Mouse (Mus musculus): ENCODE data around the gene Gm39566.
A peak's percentile ranks its signal among the peaks of the same experiment; 100 is the strongest.

The Gm39566 gene

GRCm38 (mm10) chr11:69834001-69834549 lies 19.0 kb upstream of the Gm39566 start:
- DNase-seq (ENCODE audit: extremely low read depth, low read depth), result peak; percentile 29

GRCm38 (mm10) chr11:69833554-69833953 lies 18.5 kb upstream of the Gm39566 start:
- peak; percentile 51 for DNase-seq (ENCODE audit: extremely low read depth, low read depth)

DNA sequence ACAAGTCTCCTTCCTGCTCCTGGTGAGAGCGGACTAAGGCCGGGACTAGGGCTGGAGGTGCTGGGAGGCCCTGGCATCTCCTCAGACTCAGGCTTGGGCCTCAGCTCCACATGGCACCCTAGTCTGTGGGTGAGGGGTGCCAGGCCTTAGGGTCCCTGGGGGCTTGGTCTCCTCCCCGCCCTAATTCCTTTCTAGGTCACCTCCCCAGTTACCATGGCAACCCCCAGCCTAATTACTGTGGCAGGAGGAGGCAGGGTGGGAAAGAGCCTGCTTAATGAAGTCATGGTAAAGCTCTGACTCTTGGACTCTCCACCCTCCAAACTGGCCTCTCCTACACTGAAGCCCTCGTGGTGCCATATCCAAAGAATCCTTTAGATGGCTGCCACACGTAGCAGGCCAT lies 13.7 kb upstream of the Gm39566 start:
- DNase-seq (ENCODE audit: extremely low read depth, low read depth), result no peak

GRCm38 (mm10) chr11:69823456-69823855 lies 8.4 kb upstream of the Gm39566 start:
- no peak for DNase-seq (ENCODE audit: extremely low read depth, low read depth)

- no peak for DNase-seq (ENCODE audit: extremely low read depth, low read depth)
Observed at GRCm38 (mm10) chr11:69822080-69822479, 7.0 kb upstream of the Gm39566 start, which contains the start of gene Spem1. Spem1 (minus strand) TSS chr11:69822180.

GRCm38 (mm10) chr11:69818871-69819270 lies 3.8 kb upstream of the Gm39566 start:
- DNase-seq (ENCODE audit: extremely low read depth, low read depth), result no peak

DNA sequence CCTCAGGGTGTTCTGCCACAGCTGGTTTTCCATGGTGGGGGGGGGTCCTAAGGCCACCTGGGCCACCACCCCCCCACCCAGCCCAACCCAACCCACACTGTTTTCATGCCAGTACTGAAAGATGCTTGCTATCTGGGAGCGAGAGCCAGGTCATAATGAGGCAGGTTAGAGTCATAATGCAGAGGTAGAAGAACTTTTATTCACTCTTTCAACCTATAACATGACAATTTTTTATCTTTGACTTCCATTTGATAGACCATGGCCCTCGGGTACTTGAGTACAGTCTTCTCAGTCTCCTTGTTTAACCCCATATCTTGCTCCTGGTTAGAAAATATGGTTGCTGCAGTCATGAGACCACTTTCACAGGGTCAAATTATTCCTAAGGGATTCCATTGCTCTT lies 3.3 kb upstream of the Gm39566 start, which contains the start of gene Spem2:
Spem2 (minus strand) TSS at position 101 of the 400 bp plus-strand sequence.
- DNase-seq (ENCODE audit: extremely low read depth, low read depth), result no peak

DNA sequence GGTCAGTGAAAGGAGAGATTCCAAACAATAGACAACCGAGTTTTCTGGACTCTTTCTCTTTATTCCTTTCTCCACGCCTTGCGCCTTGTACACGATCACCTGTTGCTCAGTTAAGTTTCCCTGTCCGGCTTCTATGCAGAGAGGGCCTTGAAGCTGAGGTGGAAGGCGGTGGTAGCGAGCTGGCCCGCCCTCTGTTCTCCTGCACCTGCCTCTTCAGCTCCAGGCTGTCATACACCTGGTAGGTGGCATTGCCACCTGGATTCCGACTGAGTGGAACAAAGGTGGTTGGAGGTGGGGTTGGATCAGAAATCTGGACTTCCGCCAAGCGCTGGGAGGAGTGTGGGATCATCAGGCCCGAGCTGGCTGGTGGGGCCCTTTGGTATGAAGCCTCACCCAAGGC lies 1.4 kb upstream of the Gm39566 start:
- no peak for DNase-seq (ENCODE audit: extremely low read depth, low read depth)

DNA sequence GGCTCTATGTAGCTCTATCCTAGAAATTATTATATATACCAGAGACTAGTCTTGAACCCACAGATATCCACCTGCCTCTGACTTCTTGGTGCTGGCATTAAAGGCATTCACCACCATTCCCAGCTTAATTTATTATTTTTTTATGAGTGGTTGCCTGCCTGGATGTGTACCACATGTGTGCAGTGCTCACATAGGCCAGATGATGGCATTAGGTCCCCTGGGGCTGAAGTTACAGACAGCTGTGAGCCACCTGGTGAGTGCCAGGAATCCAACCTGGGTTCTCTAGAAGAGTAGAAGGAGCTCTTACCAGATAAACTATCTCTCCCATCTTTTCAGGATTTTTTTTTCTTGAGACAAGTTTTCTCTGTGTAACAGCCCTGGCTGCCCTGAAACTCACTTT lies 4.8 kb downstream of the Gm39566 start:
- no peak for DNase-seq (ENCODE audit: extremely low read depth, low read depth)

- no peak for DNase-seq (ENCODE audit: extremely low read depth, low read depth)
Observed at GRCm38 (mm10) chr11:69807641-69808040, 7.5 kb downstream of the Gm39566 start.

DNA sequence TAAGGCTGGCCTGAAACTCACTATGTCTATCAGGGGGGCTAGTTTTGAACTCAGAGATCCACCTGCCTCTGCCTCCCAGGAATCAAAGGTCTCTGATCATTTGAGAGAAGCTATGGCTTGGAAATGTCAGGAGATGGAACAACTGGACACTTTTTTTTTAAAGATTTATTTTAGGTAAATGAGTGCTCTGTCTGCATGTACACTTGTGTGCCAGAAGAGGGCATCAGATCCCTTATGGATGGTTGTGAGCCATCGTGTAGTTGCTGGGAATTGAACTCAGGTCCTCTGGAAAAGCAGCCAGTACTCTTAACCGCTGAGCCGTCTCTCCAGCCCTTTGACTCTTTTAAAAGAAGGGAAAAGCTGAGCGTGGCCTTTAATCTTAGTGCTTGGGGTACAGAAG lies 8.7 kb downstream of the Gm39566 start:
- no peak for DNase-seq (ENCODE audit: extremely low read depth, low read depth)

DNA sequence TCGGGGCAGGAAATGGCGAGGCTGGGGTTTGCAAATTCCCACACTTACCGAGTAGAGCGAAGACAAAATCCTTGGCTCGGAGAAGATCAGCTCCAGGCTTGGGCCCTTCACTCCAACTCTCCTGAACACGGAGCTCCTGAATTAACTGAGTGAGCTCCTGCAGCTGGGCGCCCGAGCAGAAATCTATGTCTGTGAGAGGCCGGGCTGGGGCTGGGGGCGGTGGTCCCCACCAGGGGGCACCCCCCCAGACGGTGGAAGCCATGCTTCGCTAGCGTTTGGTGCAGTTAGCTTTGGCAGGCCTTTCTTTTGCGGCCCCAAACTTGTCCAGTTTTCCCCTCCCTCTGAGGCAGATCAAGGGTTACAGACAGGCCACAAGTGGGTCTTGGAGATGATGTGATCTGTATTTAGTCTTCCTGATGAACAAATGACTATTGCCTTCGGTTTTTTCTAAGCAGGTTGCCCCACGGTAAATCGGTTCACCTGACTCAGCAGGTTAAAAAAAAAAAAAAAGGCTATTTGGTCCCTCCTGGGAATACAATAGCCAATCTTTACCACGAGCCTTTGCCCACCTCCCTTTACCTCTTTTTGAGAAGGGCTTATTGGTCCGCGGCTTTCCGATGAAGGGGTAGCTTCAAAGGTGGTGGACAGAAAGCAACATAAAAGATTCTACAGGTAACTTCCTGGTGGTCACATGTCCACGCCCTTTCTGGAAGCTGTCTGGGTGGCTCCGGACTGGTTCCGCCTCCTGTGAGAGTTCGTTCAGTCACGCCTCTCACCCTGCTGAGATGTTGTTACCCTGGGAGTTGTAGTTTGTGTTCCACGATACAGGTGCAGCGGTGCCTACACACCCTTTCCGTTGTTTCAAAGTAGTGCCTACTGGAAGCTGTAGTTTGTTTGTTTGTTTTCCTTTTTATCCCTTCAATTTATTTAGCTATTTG lies 9.9 kb downstream of the Gm39566 start, which contains the start of gene Tmem102:
Tmem102 (minus strand) TSS at position 653 of the 938 bp plus-strand sequence.
- DNase-seq (ENCODE audit: extremely low read depth, low read depth), result no peak

- no peak for DNase-seq (ENCODE audit: extremely low read depth, low read depth)
Observed at GRCm38 (mm10) chr11:69804652-69804940, 10.5 kb downstream of the Gm39566 start.

DNA sequence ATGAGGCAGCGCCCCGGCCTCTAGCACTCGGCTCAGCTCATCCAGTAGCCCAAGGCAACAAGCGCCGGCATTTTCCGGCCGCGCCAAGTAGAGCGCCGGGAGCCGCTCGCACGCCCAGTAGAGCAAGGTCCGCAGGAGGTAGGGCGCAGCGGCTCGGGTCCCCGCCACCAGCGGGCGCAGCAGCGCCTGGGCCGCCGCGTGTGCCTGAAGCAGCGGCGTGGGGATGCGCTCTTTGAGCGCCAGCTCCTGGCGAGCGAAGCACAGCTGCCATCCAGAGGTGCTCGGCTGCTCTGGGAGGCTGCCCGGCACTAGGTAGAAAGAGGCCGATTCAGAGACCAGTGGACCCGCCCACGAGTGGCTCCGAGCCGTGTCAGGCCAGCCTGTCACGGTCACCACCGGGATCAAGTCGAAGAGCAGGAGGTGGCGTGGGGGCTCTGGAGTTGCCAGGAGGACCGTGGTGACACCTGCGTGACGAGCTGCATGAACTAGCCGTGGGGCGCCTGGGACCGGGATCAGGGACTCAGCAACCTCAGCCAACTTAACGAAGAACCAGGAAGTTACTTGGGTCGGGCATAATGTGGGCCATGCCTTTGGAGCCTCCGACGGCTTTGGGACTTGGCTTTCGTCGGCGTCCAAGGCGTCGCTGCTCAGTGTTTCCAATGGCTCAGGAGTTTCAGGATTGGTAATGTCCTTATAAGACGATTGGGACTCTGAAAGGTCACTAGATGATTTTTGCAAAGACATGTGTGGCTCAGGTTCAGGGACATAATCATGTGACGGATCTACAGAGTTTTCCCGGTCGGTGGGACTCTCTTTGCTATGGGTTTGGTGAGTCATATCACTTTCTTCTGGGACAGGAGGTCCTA lies 11.1 kb downstream of the Gm39566 start:
- peak; percentile 36 for DNase-seq (ENCODE audit: extremely low read depth, low read depth)

DNA sequence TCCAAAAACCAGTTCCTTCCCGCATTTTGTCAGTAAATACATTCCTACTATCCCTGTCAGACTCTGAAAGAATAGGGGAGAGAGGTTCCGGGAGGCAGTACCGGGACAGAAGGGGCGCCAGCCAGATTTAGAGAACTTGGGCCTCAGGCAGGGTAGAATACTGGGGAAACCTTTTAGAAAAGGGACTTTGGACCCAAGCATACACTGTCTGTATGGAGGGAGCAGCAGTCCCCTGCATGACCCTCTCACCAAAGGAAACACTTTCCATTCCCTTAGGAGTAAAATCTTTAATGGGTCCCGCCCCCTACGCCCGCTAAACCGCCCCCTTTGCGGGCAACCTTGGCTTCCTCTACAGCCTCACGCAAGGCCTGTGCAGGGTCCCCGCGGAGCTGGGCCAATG lies 11.8 kb downstream of the Gm39566 start:
- DNase-seq (ENCODE audit: extremely low read depth, low read depth), result no peak

GRCm38 (mm10) chr11:69802648-69803105 lies 12.4 kb downstream of the Gm39566 start:
- peak; percentile 62 for DNase-seq (ENCODE audit: extremely low read depth, low read depth)

DNA sequence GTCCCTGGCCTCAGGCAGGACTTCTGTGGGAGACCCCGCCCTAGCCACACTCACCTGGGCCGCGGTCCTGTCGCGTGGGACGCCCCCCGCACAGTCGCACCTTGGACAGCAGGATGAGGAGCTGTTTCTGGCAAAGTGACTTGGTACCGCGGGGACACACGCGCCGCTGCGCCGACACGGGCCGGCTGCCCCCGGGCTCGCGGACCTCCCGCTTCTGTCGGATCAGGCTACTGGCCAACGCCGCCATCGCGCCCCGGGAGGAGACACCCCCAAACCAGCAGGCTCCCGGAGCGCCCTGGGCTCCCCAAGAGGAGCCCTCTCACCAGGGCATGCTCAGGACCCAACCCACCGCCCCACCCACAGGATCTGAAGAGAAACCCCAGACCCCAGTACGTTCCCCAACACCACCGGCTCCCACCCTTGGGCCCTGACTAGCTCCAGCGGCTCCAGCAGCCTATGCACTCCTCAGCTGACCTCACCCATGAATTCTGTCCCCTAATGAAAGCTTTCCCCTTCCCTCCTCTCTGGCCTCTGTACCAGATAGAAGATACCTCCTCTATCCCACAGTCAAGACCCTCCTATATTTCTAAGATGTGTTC lies 13.6 kb downstream of the Gm39566 start, which contains the start of gene Fgf11:
Fgf11 (minus strand) TSS at position 479 of the 599 bp plus-strand sequence.
- no peak for DNase-seq (ENCODE audit: extremely low read depth, low read depth)

DNA sequence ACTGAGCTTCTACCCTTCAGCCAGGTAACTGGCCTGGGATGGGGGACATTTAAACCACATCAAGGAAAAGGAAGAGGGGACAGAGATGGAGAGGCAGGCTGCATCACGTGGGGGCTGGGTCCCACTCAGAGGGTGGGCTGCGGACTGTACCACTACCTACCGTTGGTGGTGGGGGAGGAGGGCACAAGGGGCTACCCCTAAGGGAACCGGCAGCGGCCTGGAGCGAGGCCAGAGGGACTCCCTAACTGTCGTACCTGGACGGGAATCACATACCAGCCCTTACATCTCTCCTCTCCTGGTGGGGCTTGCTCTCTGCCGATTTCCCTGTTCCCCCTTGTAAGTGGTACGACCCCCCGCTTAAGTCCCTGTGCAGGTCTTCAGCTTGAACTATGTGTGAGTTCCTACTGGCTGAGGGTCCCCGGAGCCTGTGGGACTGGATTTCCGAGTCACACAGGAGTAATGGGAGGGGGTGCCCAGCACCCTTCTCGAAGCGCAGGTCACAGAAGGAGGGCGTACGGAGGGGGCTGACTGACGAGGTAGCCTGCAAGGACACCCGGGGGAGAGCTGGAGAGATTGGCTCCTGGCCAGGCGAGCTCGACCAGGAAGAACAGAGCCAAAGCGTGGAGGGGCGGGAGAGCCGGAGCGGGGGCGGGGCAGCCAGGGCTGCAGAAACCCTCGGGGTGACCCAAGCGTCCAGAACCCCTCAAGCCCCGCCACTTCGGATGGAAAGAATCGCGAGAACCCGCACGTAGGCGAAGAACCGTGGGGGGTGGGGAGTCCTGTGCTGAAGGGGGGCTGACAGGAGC lies 14.5 kb downstream of the Gm39566 start:
- DNase-seq (ENCODE audit: extremely low read depth, low read depth), result peak; percentile 79

GRCm38 (mm10) chr11:69800138-69800391 lies 15.0 kb downstream of the Gm39566 start:
- peak; percentile 57 for DNase-seq (ENCODE audit: extremely low read depth, low read depth)

DNA sequence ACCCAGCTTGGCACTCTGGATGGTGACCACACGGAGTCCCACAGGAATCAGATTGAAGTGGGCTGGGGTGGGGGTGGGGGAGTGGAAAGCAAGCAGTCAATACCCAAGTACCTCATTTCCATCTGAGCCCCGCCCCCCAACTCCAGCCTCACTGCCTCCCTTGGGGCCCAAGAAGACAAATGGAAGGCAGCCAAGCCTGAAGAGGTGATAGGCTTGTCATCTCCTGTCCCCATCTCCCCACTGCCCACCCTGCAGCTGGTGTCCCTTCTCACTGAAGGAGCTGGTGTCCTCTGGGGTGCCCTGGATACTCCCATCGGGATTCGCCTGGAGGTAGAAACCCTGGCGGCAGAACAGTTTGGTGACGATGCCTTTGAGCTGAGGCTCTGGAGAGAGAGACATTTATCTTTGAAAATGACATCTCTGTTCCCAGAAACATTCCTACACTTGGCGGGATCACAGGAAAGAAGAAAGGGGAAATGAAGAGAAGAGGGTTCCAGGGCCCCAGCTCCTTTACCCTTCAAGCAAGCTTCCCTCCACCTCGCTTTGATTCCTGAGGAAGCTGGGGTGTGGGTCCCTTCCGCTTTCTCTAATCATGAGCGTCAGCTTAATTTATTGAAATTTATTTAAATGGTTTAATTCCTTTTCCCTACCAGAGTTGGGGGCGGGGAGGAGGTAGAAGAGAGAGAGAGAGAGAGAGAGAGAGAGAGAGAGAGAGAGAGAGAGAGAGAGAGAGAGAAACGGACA lies 15.5 kb downstream of the Gm39566 start:
- DNase-seq (ENCODE audit: extremely low read depth, low read depth), result peak; percentile 74

All from MEL-GATA-1-ER (cell line).